Mouse (Mus musculus): ENCODE data around the gene Ppox.

GRCm38 (mm10) chr1:171322012-171322411, 41.0 kb upstream of the Ppox start:
- TF ChIP-seq CTCF (IDR thresholded peaks at IDR 0.05; ENCODE audit: low read depth) (0 out of 2 replicates have a peak, but pooled peaks have one; percentile 3), EP300 (IDR thresholded peaks at IDR 0.05; ENCODE audit: low read depth) (no peak)
